Mouse (Mus musculus) common myeloid progenitor, adult 5-6 weeks (primary cell): ENCODE results near the gene Nfe2. TPM values are rescaled to one million over a fixed set of nuclear protein-coding genes. Genes with fewer than 3 reads are reported as not detected.
A peak's percentile ranks its signal among the peaks of the same experiment; 100 is the strongest.
"Not testable (repeated sequence)": the region's sequence is repeated elsewhere in the genome, so short reads cannot be mapped to it uniquely, and the experiment has no call there.

Source experiments
- ATAC-seq: replicated peaks from 2 replicates; pipeline ENCODE4 v1.8.0; 2016; ENCODE audit warnings: low read depth, mild to moderate bottlenecking, moderate TSS enrichment, inconsistent platforms; ENCODE audit not compliant: poor library complexity, severe bottlenecking
- total RNA-seq: library from RNA; stranded (forward); fragments of 200-1000, 187-1606 nt; gene quantifications from 2 replicates; pipeline ENCODE4 v1.2.3, GENCODE M21; 2017

Gene Nfe2
- total RNA-seq, 1 experiment from 2014 or later = 135 TPM

GRCm38 (mm10) chr15:103292673-103293345 lies 34.6 kb upstream of the Nfe2 start:
- ATAC-seq = no peak

- ATAC-seq = no peak
Measured at GRCm38 (mm10) chr15:103290843-103291242, 32.6 kb upstream of the Nfe2 start.

DNA sequence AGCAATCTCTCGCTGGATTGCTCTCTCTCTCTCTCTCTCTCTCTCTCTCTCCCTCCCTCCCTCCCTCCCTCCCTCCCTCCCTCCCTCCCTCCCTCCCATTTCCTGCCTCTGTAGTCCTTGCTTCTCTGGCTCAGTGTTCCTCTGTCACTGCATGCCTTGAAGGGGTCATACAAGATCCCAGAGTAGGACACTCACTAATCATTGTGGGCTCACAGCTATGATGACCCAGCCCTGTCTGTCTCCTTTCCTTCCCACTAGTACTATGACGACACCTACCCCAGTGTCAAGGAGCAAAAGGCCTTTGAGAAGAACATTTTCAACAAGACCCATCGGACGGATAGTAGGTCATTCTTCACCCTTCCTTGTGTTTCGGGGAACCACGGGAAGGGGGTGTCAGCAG lies 32.2 kb upstream of the Nfe2 start:
- no peak for ATAC-seq

- no peak for ATAC-seq
Measured at GRCm38 (mm10) chr15:103289600-103289999, 31.4 kb upstream of the Nfe2 start.

GRCm38 (mm10) chr15:103285778-103286417 lies 27.7 kb upstream of the Nfe2 start:
- no peak for ATAC-seq

- ATAC-seq = no peak
Measured at GRCm38 (mm10) chr15:103284647-103285046, 26.4 kb upstream of the Nfe2 start.

GRCm38 (mm10) chr15:103284066-103284465 lies 25.9 kb upstream of the Nfe2 start:
- peak; percentile 52; the same call in 1 of the 2 replicates for ATAC-seq

DNA sequence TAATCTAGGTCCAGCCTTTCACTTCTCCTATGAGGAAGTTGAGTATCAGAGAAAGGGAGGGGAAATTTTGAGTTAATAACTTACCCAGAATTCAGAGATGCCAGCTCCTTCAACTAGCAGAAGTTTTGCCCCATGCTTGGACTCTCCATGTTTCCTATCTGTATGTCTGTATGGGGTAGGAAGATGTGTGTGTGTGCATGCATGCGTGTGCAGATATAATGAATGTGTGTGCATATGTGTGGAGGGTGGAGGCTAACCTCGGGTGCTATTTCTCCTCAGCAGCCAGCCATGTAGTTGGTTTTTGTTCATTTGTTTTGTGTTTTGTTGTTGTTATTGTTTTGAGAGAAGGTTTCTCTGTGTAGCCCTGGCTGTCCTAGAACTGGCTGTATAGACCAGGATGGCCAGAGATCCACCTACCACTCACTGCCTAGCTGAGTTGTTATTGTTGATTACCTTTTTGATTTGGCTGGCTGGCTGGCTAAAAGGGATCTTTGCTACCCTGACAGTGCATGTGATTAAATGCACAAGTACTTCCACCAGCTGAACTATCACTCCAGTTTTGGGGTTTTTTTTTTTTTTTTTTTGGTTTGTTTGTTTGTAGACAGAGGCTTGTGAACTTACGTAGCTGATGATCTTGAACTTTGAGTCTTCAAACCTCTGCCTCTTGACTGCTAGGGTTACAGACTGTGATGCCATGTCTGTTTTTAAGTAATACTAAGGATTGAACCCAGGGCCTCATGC lies 23.4 kb upstream of the Nfe2 start:
- ATAC-seq = 0 out of 2 replicates have a peak, but pooled peaks have one; percentile 6

GRCm38 (mm10) chr15:103280817-103281464 lies 22.7 kb upstream of the Nfe2 start:
- peak; percentile 85 for ATAC-seq

GRCm38 (mm10) chr15:103279750-103280149 lies 21.5 kb upstream of the Nfe2 start:
- no peak for ATAC-seq

DNA sequence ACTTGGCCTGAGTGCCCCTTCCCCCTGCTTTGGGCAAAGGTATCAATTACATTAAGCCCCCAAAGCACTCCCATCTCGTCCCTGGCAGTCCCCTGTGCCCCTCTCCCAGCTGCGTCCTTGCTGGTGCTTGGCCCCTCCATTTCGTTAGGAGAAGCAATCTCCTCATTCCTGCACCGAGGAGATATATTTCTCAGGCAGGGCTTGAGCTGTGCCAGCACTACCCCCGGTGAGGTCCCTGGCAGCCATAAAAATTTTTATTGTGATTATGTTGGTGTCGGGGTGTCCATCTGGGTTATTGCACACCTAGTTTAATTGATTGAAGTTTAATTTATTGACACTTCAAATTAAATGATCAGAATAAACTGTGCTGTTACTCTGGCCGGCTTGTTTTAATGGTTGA lies 19.7 kb upstream of the Nfe2 start:
- no peak for ATAC-seq

DNA sequence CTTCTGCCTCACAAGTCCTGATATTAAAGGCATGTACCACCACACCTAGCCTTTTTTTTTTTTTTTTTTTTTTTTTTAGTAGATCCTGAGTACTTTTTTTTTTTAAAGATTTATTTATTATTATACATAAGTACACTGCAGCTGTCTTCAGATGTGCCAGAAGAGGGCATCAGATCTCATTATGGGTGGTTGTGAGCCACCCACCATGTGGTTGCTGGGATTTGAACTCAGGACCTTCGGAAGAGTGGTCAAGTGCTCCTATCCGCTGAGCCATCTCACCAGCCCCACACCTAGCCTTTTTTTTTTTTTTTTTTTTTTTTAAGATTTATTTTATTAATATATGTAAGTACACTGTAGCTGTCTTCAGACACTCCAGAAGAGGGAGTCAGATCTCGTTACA lies 17.7 kb upstream of the Nfe2 start:
- not testable (repeated sequence) for ATAC-seq

DNA sequence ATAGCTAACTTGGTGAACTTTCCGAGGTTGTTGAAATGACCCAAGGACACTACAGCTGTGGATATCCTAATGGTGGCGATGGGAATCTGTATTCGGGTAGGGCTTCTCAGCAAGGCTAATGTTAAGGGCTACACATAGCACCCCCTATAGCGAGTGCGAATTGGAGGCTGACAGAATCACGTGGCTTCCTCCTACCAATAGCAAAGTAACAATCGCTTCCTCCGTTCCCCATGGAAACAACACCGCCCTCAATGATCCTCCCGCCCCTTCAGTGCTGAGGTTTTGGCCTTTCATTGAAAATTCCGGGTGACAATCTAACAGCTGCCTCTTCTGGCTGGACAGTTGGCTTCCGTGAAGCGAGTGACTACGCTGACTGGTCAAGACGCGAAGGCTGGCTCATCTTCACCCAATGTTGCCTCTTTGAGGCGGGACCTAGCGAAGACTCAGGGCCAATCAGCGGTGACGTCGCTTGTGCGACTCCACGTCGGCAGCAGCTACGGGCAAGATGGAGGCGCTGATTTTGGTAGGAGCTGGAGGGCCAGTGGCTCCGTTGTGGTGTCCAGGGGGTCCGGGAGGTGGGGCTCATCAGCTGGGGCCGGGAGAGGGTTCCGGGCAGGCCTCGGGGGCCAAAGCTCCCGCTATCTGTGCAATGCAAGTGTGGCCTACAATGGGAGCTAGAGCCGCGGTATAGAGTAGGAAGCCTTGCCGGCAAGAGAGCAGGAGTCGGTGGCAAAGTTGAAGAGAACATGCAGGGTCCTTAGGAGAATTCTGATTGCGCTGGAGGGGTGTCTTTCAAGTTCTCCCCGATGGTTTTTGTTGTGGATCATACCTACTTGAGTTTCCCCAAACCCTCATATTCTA lies 14.4 kb upstream of the Nfe2 start, which contains the start of gene Copz1:
Copz1 (plus strand) TSS at position 296 of the 861 bp plus-strand sequence.
- peak; percentile 97 for ATAC-seq

- ATAC-seq = peak; percentile 15; the same call in 1 of the 2 replicates
Measured at GRCm38 (mm10) chr15:103268903-103269302, 10.7 kb upstream of the Nfe2 start.

DNA sequence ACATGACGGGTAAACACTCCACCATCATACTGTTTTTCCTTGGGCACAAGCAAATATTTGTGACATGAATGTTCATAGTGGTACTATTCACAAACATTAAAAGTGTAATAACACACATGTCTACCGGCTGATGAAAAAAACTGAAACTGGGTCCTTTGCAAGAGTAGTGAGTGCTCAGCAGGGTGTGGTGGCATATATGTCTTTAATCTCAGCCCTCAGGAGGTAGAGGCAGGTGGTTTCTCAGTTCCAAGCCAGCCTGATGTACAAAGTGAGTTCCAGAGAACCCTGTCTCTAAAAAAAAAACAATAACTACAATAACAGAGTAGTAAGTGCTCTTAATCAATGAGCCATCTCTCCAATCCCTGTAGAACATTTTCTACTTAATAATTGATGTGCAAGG lies 6.6 kb upstream of the Nfe2 start:
- no peak for ATAC-seq

DNA sequence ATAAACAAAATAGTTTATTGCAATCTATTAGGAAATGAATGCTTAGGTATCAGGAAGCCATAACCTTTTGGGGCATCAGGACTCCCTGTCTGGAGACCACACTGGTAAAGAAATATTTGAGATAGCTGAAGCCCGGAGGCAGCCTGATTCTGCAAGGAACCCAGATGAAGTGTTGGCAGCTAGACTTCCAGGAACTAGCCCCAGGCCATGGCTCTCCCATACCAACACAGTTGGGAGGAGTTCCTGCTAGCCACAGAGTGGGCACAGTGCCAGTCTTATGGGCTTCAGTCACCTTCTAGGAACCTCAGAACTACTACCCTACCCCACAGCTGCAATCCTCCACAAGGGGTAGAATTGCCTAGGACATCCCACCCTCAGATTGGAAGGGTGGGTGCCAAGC lies 1.8 kb upstream of the Nfe2 start:
- ATAC-seq = peak; percentile 28

DNA sequence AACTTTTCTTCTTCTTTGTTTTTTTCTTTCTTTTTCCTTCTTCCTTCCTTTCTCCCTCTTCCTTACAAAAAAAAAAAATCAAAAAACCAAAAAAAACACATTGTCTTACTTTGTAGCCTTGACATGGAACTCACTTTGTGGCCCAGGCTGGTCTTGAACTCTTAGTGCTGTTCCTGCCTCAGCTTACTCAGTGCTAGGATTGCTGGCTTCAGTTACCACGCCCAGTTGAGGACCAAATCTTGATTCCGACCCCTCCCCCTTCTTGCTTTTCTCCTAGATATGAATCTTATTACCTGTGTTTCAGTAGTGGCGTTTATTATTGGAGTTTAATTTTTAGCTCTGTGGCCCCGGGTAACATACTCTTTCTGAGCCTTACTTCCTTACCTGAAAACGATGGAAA lies 959 bp upstream of the Nfe2 start:
- ATAC-seq = no peak

DNA sequence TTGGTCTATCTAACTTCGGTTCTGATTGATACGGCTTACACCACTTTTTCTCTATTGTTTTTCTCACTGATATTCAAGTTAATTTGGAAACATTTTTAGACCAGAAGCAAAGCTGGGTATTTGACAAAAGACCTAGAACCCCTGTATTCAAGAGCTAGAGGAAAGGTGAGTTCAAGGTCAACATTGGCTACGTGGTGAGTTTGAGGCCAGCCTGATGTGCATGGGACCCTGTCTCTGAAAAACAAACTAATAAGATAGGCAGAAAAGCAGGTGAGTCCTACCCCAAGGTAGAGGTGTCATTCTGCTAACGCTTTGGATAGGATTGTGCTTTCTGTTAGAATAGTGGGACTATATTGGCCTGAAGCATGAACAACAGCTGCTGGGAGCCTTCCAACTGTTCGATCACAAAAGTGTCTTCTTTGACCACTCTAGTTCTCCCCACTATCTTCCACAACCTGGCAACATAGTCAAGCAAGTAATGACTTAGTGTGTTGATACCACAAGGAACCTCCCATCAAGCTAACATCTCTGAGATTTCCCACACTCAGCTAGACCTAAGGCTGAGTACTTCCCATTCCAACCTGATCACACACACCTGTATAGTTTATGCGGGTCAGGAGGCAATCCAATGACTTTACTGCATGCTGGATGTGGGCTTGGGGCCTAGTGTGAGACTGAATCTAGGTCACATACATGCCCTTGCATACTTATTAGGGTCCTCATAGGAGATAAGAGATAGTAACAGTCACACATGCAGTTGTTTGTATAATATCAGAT lies 1.8 kb downstream of the Nfe2 start:
- ATAC-seq = no peak

- ATAC-seq = peak; percentile 24
Measured at GRCm38 (mm10) chr15:103255169-103255568, 3.0 kb downstream of the Nfe2 start.
